Mouse (Mus musculus) forebrain, embryonic 13.5 days (tissue): ENCODE data around the gene Sptlc2. TPM values are rescaled to one million over a fixed set of nuclear protein-coding genes. Genes with fewer than 3 reads are reported as not detected.
A peak's percentile ranks its signal among the peaks of the same experiment; 100 is the strongest.

Source experiments
- ATAC-seq: fragments of 200-750 bp; cut with Nextera tagmentation; 2 replicates; pipeline ENCODE4 v1.8.0; 2017
- H3K27ac ChIP-seq: fragments of 300-500 bp; sonication (generic); 2 replicates; pipeline ENCODE4 v1.5.1; 2015; ENCODE audit warnings: inconsistent platforms, mild to moderate bottlenecking, moderate library complexity
- H3K27me3 ChIP-seq: fragments of 300-500 bp; sonication (generic); 2 replicates; pipeline ENCODE4 v1.6.1; 2015; ENCODE audit warnings: mild to moderate bottlenecking, inconsistent platforms
- H3K36me3 ChIP-seq: fragments of 300-500 bp; sonication (generic); 2 replicates; pipeline ENCODE4 v1.6.1; 2015; ENCODE audit warnings: mild to moderate bottlenecking, inconsistent platforms; ENCODE audit not compliant: poor library complexity, severe bottlenecking
- H3K4me1 ChIP-seq: fragments of 300-500 bp; sonication (generic); 2 replicates; pipeline ENCODE4 v1.6.1; 2015; ENCODE audit warnings: inconsistent platforms
- H3K4me2 ChIP-seq: fragments of 300-500 bp; sonication (generic); 2 replicates; pipeline ENCODE4 v1.6.1; 2015; ENCODE audit warnings: inconsistent platforms, mild to moderate bottlenecking, moderate library complexity
- H3K4me3 ChIP-seq: fragments of 300-500 bp; sonication (generic); 2 replicates; pipeline ENCODE4 v1.5.1; 2015; ENCODE audit warnings: mild to moderate bottlenecking, inconsistent platforms
- H3K9ac ChIP-seq: fragments of 300-500 bp; sonication (generic); 2 replicates; pipeline ENCODE4 v1.6.1; 2015; ENCODE audit warnings: mild to moderate bottlenecking, inconsistent platforms
- H3K9me3 ChIP-seq: fragments of 300-500 bp; sonication (generic); replicated peaks from 2 replicates; pipeline ENCODE4 v1.6.1; 2016; ENCODE audit warnings: inconsistent platforms
- WGBS: fragments of 180-500 bp; shearing (Covaris S2); methylation state at CpG from one replicate; pipeline ENCODE4 v1.1.7; 2015; 5-methylcytosine and 5-hydroxymethylcytosine counted together
- polyA plus RNA-seq: library from polyadenylated mRNA; unstranded; fragments of >200 nt; fragmentation: Nextera tagmentation; extraction: Ambion mirVana; gene quantifications from 2 replicates; pipeline ENCODE4 v1.2.1, GENCODE M21; 2015

Sptlc2 gene
- polyA plus RNA-seq, 1 experiment from 2014 or later, result 50.1 TPM

DNA sequence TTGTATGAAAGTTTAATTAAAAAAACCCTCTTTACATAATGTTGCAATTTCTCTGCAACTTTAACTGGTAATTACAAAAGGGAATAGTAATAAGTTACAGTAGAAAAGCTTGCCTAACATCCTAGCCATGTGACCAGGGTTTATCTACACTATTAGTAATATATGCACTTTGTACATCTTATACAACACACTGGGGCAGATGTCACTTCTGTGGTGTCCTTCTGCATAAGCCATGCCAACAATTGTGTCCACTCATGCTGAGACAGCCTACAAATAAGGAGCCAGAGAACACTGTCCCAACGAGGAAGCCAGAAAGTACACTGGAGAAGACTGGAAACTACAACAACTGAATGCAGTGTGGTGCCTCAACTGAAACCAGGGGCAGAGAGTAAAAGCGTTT lies 40.1 kb downstream of the Sptlc2 start:
- ATAC-seq, result no peak
- Histone ChIP-seq H3K27me3 (no peaks in the 10 kb centered on the region), H3K9ac (no peak overlapping the region), H3K4me3 (no peak overlapping the region), H3K27ac (no peak overlapping the region), H3K36me3 (peaks cover 10% of the 10 kb centered on the region), H3K4me1 (no peaks in the 10 kb centered on the region), H3K9me3 (no peaks in the 10 kb centered on the region), H3K4me2 (no peak overlapping the region)
- WGBS, result 77% methylated on average over 2 of the region's 2 CpGs

DNA sequence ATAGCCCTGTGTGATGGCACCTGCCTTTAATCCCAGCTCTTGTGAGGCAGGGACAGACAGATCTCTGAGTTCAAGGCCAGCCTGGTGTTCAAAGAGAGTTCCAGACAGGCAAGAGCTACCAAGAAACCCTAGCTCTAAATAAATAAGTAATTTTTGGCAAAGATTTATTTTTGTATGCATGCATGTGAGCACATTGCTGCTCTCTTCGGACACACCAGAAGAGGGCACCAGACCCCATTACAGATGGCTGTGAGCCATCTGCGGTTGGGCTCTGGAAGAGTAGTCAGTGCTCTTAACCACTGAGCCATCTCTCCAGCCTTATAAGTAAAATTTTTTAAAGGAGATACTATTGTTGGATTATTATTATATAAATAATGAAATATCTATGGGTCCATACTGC lies 40.6 kb downstream of the Sptlc2 start:
- Histone ChIP-seq H3K4me1 (no peaks in the 10 kb centered on the region), H3K9ac (no peak overlapping the region), H3K27ac (no peak overlapping the region), H3K27me3 (no peaks in the 10 kb centered on the region), H3K4me2 (no peak overlapping the region), H3K36me3 (peaks cover 10% of the 10 kb centered on the region), H3K9me3 (no peaks in the 10 kb centered on the region), H3K4me3 (no peak overlapping the region)
- no peak for ATAC-seq
- WGBS, result 91% methylated on average over 2 of the region's 2 CpGs

DNA sequence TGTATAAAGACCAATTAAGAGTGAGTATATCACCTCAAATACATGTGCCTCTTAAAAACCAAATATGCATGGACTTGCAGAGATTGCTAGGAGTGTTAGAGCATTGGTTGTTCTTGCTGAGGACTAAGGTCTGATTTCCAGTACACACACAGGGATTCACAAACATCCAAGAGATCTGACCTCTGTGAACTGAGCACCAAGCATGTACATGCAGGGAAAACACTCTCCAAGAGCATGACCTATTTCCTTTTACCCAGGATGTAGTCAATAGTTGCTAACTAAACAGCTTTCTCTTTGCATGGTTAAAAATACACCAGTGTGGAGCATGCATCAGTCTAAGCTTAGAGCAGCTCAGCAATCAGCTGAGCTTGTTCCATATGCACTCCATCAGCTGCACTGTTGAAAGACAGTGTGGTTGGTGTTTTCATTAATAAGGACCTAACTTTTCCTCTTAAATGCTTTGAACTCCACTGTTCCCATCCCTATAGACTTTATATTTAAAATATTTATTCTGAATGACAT lies 45.0 kb downstream of the Sptlc2 start:
- Histone ChIP-seq H3K9me3 (no peaks in the 10 kb centered on the region), H3K36me3 (peaks cover 17% of the 10 kb centered on the region), H3K27ac (no peak overlapping the region), H3K27me3 (no peaks in the 10 kb centered on the region), H3K4me3 (no peak overlapping the region), H3K4me1 (no peaks in the 10 kb centered on the region), H3K9ac (no peak overlapping the region), H3K4me2 (no peak overlapping the region)
- ATAC-seq, result no peak

DNA sequence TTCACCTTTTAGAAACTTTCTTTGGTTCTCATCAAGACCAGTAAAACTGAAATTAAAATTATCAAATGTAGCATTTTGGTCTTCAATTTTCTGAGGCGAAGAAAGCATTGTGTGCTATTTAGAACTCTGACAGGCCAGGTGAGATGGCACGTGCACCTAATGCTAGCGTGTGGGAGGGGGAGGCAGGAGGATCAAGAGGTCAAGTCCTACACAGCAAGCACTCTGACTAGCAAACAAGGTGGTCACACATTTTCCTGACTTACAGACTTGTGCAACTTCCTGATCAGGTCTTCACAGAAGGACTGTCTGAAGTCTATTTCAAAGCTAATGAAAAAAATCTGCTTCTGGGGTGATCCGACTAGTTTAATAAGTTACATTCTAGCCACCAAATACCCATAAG lies 50.1 kb downstream of the Sptlc2 start:
- no peak overlapping the region for H3K4me2 ChIP-seq
- no peaks in the 10 kb centered on the region for H3K4me1 ChIP-seq
- no peak overlapping the region for H3K27ac ChIP-seq
- peaks cover 10% of the 10 kb centered on the region; the same call in 1 of the 2 replicates for H3K36me3 ChIP-seq
- WGBS, result 95% methylated on average over 4 of the region's 4 CpGs
- H3K27me3 ChIP-seq, result no peaks in the 10 kb centered on the region
- no peak overlapping the region for H3K9ac ChIP-seq
- ATAC-seq, result no peak
- H3K9me3 ChIP-seq, result no peaks in the 10 kb centered on the region
- no peak overlapping the region for H3K4me3 ChIP-seq

DNA sequence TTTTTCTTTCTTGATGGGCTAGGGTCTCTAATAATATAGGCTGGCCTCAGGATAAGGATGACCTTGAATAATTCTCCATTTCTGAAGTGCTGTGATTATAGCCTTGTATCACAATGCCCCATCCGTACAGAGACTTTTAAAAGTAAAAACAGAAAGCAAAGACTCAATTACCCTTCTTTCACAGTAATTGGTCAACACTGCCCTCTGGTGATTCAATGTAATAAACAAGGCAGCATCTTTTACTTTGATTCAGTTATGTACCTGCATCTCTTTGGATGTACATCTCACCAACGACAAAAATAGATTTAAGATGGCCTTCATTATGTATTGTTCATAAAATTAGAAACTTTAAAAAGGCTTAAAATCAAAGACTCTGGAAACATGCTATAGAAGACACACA lies 53.3 kb downstream of the Sptlc2 start:
- WGBS, result 24% methylated on average over 2 of the region's 2 CpGs
- Histone ChIP-seq H3K36me3 (0 out of 2 replicates have a peak, but pooled peaks cover 4% of the 10 kb centered on the region), H3K4me3 (no peak overlapping the region), H3K4me2 (no peak overlapping the region), H3K27me3 (peaks cover 2% of the 10 kb centered on the region; the same call in 1 of the 2 replicates), H3K4me1 (peaks cover 23% of the 10 kb centered on the region), H3K9me3 (no peaks in the 10 kb centered on the region), H3K9ac (no peak overlapping the region), H3K27ac (no peak overlapping the region)
- no peak for ATAC-seq

DNA sequence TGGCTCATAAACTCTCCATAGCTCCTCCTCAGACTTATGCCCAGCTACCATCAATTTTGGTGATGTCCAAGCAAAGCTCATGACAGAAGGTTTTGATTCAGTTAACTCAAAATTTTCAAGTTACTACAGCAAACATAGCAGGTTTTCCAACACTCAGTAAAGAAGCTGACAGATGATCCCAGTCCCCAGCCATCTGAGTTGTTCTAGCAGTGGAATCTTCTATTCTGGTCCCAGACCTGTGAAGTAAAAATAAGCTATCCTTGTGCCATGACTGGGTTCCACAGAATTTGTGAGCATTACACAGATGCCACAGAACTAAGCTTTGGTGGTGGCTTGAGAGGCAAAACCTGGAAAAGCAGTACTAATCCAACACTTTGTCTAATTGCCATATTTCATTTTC lies 54.4 kb downstream of the Sptlc2 start:
- Histone ChIP-seq H3K27ac (no peak overlapping the region), H3K4me1 (peaks cover 23% of the 10 kb centered on the region), H3K4me2 (no peak overlapping the region), H3K36me3 (0 out of 2 replicates have a peak, but pooled peaks cover 4% of the 10 kb centered on the region), H3K27me3 (peaks cover 9% of the 10 kb centered on the region; the same call in 1 of the 2 replicates), H3K9me3 (no peaks in the 10 kb centered on the region), H3K9ac (no peak overlapping the region), H3K4me3 (no peak overlapping the region)
- no peak for ATAC-seq

DNA sequence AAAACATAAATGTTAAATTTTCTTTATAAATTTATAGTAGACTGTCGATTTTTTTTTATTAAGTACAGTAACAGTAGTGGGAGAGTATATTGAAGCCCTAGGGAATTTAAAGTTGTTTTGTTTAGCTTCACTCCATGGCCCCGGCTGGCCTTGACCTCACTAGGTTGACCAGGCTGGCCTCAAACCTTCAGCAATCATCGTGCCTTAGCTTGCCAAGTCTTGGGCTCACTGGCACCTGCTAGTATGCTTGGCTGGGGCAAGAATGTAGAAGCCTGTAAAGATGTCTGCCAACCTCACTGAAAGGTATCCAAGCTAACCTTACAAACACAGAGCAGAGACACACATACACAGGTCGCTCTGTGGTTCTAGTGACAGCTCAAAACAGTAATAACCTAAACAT lies 55.6 kb downstream of the Sptlc2 start:
- Histone ChIP-seq H3K27me3 (peaks cover 10% of the 10 kb centered on the region; the same call in 1 of the 2 replicates), H3K9me3 (no peaks in the 10 kb centered on the region), H3K4me2 (no peak overlapping the region), H3K4me1 (peaks cover 31% of the 10 kb centered on the region), H3K9ac (no peak overlapping the region), H3K27ac (no peak overlapping the region), H3K36me3 (0 out of 2 replicates have a peak, but pooled peaks cover 4% of the 10 kb centered on the region), H3K4me3 (no peak overlapping the region)
- ATAC-seq, result no peak
- 83% methylated on average over 4 of the region's 4 CpGs for WGBS

DNA sequence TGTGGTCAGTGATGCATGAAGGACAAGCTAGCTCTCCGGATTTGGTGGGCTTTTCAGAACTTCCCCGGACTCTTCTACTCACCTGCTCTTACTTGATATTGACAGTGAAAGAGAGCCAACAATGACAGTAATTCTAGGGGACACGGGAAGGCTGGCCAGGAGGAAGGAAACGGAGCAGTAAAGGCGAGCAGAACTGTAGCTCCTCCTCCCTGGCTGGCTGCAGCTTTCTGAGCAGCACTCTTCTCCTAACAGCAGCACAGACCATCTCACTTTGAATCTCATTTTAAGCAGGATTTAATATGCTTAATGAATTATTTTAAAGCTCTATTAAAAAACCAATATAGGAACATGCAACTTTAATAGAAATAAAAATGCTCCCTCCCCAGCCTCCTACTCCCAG lies 56.2 kb downstream of the Sptlc2 start:
- Histone ChIP-seq H3K27ac (no peak overlapping the region), H3K4me1 (peaks cover 35% of the 10 kb centered on the region), H3K4me2 (no peak overlapping the region), H3K36me3 (0 out of 2 replicates have a peak, but pooled peaks cover 4% of the 10 kb centered on the region), H3K9me3 (no peaks in the 10 kb centered on the region), H3K9ac (no peak overlapping the region), H3K27me3 (peaks cover 10% of the 10 kb centered on the region; the same call in 1 of the 2 replicates), H3K4me3 (no peak overlapping the region)
- 27% methylated on average over 5 of the region's 5 CpGs for WGBS
- ATAC-seq, result no peak

DNA sequence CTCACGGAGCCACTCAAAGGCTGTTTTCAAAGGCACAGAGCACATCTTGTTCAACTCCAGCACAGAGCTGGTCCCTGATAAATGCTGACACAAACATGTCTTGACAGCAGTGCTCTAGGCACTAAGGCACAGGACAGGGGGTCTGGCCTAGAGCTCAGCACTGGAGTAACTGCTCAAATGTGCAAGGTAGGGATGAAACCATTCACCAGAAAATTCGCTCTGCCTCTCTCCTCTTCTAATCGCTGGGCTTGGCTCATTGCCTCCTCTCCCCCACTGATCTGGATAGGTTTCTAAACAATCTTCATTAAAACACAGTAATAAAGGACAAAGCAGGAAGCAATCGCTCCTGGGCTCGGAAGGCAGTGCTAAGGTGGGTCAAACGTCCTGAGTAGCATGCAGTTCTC lies 57.1 kb downstream of the Sptlc2 start:
- peaks cover 13% of the 10 kb centered on the region; the same call in 1 of the 2 replicates for H3K27me3 ChIP-seq
- H3K4me1 ChIP-seq, result peaks cover 41% of the 10 kb centered on the region
- no peak overlapping the region for H3K9ac ChIP-seq
- H3K27ac ChIP-seq, result no peak overlapping the region
- 37% methylated on average over 6 of the region's 6 CpGs for WGBS
- no peaks in the 10 kb centered on the region for H3K9me3 ChIP-seq
- 0 out of 2 replicates have a peak, but pooled peaks cover 4% of the 10 kb centered on the region for H3K36me3 ChIP-seq
- no peak for ATAC-seq
- no peak overlapping the region for H3K4me2 ChIP-seq
- H3K4me3 ChIP-seq, result no peak overlapping the region

DNA sequence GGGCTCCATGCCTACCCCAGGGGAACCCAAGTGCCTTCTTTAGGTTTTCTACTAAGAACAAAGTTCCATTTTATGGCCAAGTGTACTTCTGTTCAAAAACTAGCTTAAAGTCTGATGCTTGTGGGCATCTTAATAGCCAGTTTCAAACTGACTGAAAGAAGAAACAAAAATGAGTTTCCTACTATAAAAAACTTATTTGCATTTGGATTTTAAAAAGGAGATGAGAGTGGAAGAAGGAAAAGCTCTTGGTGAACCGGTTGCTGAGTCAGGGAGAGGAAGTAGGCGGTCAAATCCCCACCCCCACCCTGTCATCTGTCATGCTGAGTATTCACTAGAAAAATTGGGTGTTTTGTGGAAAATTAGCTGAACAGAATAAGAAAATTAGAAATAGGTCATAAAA lies 57.9 kb downstream of the Sptlc2 start:
- no peak for ATAC-seq
- Histone ChIP-seq H3K27me3 (peaks cover 14% of the 10 kb centered on the region; the same call in 1 of the 2 replicates), H3K36me3 (0 out of 2 replicates have a peak, but pooled peaks cover 4% of the 10 kb centered on the region), H3K9me3 (no peaks in the 10 kb centered on the region), H3K9ac (no peak overlapping the region), H3K27ac (no peak overlapping the region), H3K4me1 (peaks cover 44% of the 10 kb centered on the region), H3K4me3 (no peak overlapping the region), H3K4me2 (no peak overlapping the region)
- WGBS, result 69% methylated on average over 2 of the region's 2 CpGs

DNA sequence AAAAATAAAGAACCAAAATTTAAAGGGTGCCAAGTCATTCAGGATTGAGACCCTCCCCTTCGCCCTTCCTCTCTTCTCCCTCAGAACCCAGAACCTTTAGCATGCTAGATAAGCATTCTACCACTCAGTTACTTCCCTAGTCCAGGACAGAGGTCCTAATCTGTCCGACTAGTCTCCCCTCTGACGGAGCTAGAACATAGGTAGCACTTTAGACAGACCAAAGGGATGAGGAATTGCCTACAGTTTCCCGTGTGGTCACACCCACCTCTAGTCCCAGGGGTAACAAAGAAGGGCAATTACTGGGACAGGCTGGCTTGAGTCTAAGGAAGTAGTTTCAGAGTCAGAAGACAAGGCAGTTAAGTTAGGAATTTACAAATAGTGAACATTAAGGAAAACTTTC lies 60.1 kb downstream of the Sptlc2 start:
- peak; percentile 30; the same call in 1 of the 2 replicates for ATAC-seq
- Histone ChIP-seq H3K4me2 (no peak overlapping the region), H3K4me1 (peaks cover 44% of the 10 kb centered on the region), H3K36me3 (no peaks in the 10 kb centered on the region), H3K27ac (no peak overlapping the region), H3K4me3 (no peak overlapping the region), H3K27me3 (peaks cover 14% of the 10 kb centered on the region; the same call in 1 of the 2 replicates), H3K9ac (no peak overlapping the region), H3K9me3 (no peaks in the 10 kb centered on the region)
- WGBS, result 8% methylated on average over 4 of the region's 4 CpGs

DNA sequence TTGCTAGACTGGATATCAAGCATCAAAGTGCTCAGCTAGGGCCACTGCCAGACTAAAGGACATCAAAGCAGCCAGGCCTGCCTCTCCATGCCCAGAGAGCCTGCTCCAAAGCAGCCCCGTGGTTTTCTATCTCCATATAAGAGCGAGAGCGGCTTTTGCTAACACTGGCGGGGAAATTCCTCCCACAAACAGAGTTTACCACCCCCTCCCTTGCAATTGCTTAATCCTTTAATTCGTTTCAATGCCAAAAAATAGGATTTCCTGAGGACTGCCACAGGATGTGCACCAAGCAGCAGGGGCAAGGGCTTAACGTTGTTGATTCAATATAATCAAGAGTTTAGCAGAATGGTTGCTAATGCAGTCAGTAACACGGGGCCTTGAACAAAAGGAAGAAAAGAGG lies 60.5 kb downstream of the Sptlc2 start:
- Histone ChIP-seq H3K36me3 (no peaks in the 10 kb centered on the region), H3K27ac (no peak overlapping the region), H3K4me2 (no peak overlapping the region), H3K4me1 (peaks cover 44% of the 10 kb centered on the region), H3K9me3 (no peaks in the 10 kb centered on the region), H3K4me3 (no peak overlapping the region), H3K27me3 (peaks cover 14% of the 10 kb centered on the region; the same call in 1 of the 2 replicates), H3K9ac (no peak overlapping the region)
- peak; percentile 77; the same call in 1 of the 2 replicates for ATAC-seq
- WGBS, result 3% methylated on average over 7 of the region's 7 CpGs

DNA sequence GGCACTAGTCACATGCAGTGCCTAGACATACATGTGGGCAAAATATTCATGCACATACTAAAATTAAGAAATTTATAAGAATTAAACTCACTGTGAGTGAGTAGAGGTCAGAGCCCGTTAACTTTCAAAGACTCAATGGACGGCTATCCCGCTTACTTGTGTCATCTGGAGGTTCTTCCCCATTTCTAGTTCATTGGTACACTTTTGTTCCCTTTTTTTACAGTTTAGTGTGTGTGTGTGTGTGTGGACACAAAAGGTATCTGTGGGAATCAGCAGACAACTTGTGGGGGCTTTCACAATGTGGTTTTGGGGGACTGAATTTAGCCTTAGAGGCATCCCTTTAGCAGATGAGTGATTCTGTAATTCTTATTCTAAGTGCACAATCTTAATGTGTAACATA lies 62.7 kb downstream of the Sptlc2 start:
- H3K4me1 ChIP-seq, result peaks cover 26% of the 10 kb centered on the region
- no peak overlapping the region for H3K4me3 ChIP-seq
- no peaks in the 10 kb centered on the region for H3K36me3 ChIP-seq
- H3K27me3 ChIP-seq, result peaks cover 12% of the 10 kb centered on the region; the same call in 1 of the 2 replicates
- WGBS, result 94% methylated on average over 3 of the region's 3 CpGs
- no peak overlapping the region for H3K27ac ChIP-seq
- no peak overlapping the region for H3K9ac ChIP-seq
- no peaks in the 10 kb centered on the region for H3K9me3 ChIP-seq
- H3K4me2 ChIP-seq, result no peak overlapping the region
- no peak for ATAC-seq
